23 mouse cellular contexts compared by ENCODE assay signal in genomic region chr3:130986708-130987107, GRCm38 (mm10).
DNase-seq lines count a peak whose midpoint lies in the region; ATAC-seq lines count a peak whose summit lies in the region.
"Had no signal": no experiment of that assay in that cellular context is flagged by ENCODE, and none has a peak within 500 bp of the region (broad histone marks: within the 10 kb centered on the region; RNA-seq: fewer than 3 reads in every experiment).

No protein-coding gene starts in this region.

- H3K4me2 ChIP-seq in heart, embryonic 11.5 days: no peak overlapping the region
- H3K4me2 ChIP-seq in lung, embryonic 16.5 days (ENCODE audit: low read depth, low read length): no peak overlapping the region
- H3K4me2 ChIP-seq: embryonic facial prominence, embryonic 13.5 days; forebrain, embryonic 12.5 days; heart, embryonic 15.5 days; hindbrain, embryonic 14.5 days; intestine, embryonic 15.5 days had no signal

- intact Hi-C loops in heart, postnatal 36 days (cut with DNase I): no loop called here

- DNase-seq in heart, adult 11 months: peak; percentile 93
- no peak for DNase-seq in lung, postnatal 14 days
- peak; percentile 37 to 57 for DNase-seq in heart, adult 9 months (ENCODE audit: low spot score in 2 of 2)
- peak; percentile 10 to 21 for DNase-seq in heart, postnatal 36 days
- no peak for DNase-seq in layer of hippocampus, adult 9-11 months
- no peak for DNase-seq in thymus, postnatal 14 days
- DNase-seq: adrenal gland, adult 2 months; adrenal gland, postnatal 25 days; B cell, adult 2 months; cerebellum, adult 18-20 months; cerebellum, adult 9-11 months; cerebellum, postnatal 36 days; forebrain, postnatal 0 days; gastrocnemius, postnatal 14 days had no signal

- WGBS in heart, embryonic 11.5 days (ENCODE audit: insufficient replicate concordance): 77% methylated on average over 2 of the region's 2 CpGs
- WGBS in lung, embryonic 16.5 days: 50% methylated on average over 2 of the region's 2 CpGs

- no peak overlapping the region for H3K27ac ChIP-seq in heart, embryonic 11.5 days (ENCODE audit: low read depth, low read length)
- H3K27ac ChIP-seq in lung, embryonic 16.5 days (ENCODE audit: low read length): no peak overlapping the region
- H3K27ac ChIP-seq: embryonic facial prominence, embryonic 13.5 days; forebrain, embryonic 12.5 days; heart, embryonic 15.5 days; hindbrain, embryonic 10.5 days; hindbrain, embryonic 14.5 days; intestine, embryonic 15.5 days had no signal

- H3K36me3 ChIP-seq in heart, embryonic 11.5 days (ENCODE audit: control insufficient read depth, insufficient read depth, low read length): no peaks in the 10 kb centered on the region
- no peaks in the 10 kb centered on the region for H3K36me3 ChIP-seq in lung, embryonic 16.5 days (ENCODE audit: control insufficient read depth, insufficient read depth, low read length)
- H3K36me3 ChIP-seq: embryonic facial prominence, embryonic 13.5 days; forebrain, embryonic 12.5 days; heart, embryonic 15.5 days; hindbrain, embryonic 10.5 days; intestine, embryonic 15.5 days had no signal

- no peaks in the 10 kb centered on the region for H3K27me3 ChIP-seq in heart, embryonic 11.5 days (ENCODE audit: control insufficient read depth, insufficient read depth, low read length)
- no peaks in the 10 kb centered on the region for H3K27me3 ChIP-seq in lung, embryonic 16.5 days (ENCODE audit: control insufficient read depth, insufficient read depth, low read depth, low read length)
- H3K27me3 ChIP-seq: embryonic facial prominence, embryonic 13.5 days; forebrain, embryonic 12.5 days; heart, embryonic 15.5 days; intestine, embryonic 15.5 days had no signal

- no peaks in the 10 kb centered on the region for H3K4me1 ChIP-seq in heart, embryonic 11.5 days (ENCODE audit: control insufficient read depth, insufficient read depth, low read length)
- no peaks in the 10 kb centered on the region for H3K4me1 ChIP-seq in lung, embryonic 16.5 days (replicated peaks; ENCODE audit: control insufficient read depth, insufficient read depth, low read length)
- H3K4me1 ChIP-seq: embryonic facial prominence, embryonic 13.5 days; forebrain, embryonic 12.5 days; heart, embryonic 15.5 days; hindbrain, embryonic 10.5 days; intestine, embryonic 15.5 days had no signal

- H3K9me3 ChIP-seq in heart, embryonic 11.5 days (replicated peaks; ENCODE audit: control insufficient read depth, low read length): no peaks in the 10 kb centered on the region
- no peaks in the 10 kb centered on the region for H3K9me3 ChIP-seq in lung, embryonic 16.5 days (ENCODE audit: control insufficient read depth, low read length)
- H3K9me3 ChIP-seq: embryonic facial prominence, embryonic 13.5 days; heart, embryonic 15.5 days; hindbrain, embryonic 10.5 days; intestine, embryonic 15.5 days had no signal

- H3K9ac ChIP-seq in heart, embryonic 11.5 days (ENCODE audit: low read depth, low read length): no peak overlapping the region
- H3K9ac ChIP-seq in lung, embryonic 16.5 days (ENCODE audit: low read length): no peak overlapping the region
- H3K9ac ChIP-seq: embryonic facial prominence, embryonic 13.5 days; forebrain, embryonic 12.5 days; forebrain, postnatal 0 days; heart, embryonic 15.5 days; hindbrain, embryonic 14.5 days; intestine, embryonic 15.5 days had no signal

- no peak overlapping the region for H3K4me3 ChIP-seq in heart, embryonic 11.5 days (ENCODE audit: low read depth, low read length)
- H3K4me3 ChIP-seq in lung, embryonic 16.5 days (ENCODE audit: low read length): no peak overlapping the region
- H3K4me3 ChIP-seq: embryonic facial prominence, embryonic 13.5 days; forebrain, embryonic 12.5 days; heart, embryonic 15.5 days; hindbrain, embryonic 10.5 days; intestine, embryonic 15.5 days had no signal

- ATAC-seq in heart, embryonic 11.5 days (replicated peaks; ENCODE audit: insufficient number of reproducible peaks, low FRiP score, low TSS enrichment): no peak
- ATAC-seq in lung, embryonic 16.5 days (ENCODE audit: low read depth): peak; percentile 47; the same call in 1 of the 2 replicates
- ATAC-seq: activated CD4-positive, CD25-positive, alpha-beta regulatory T cell, adult 4 months; forebrain, postnatal 0 days; intestine, embryonic 15.5 days had no signal

Comparison
In these comparisons a context has a peak if more than half of its experiments do, and no peak if none do; other contexts are left out.
1. DNase-seq: peak in heart, adult 11 months (single experiment), heart, adult 9 months (2 of 2) and heart, postnatal 36 days (2 of 2); none in lung, postnatal 14 days (single experiment), layer of hippocampus, adult 9-11 months (single experiment) and thymus, postnatal 14 days (single experiment).